Mouse (Mus musculus) cerebral cortex, adult 2 months (tissue): ENCODE measurements around the gene Sult2a1.

Experiments used
- WGBS: fragments of 180-500 bp; shearing (Covaris S2); methylation state at CpG from one replicate; pipeline ENCODE4 v1.1.7; 2018; 5-methylcytosine and 5-hydroxymethylcytosine counted together

Sult2a1 gene

DNA sequence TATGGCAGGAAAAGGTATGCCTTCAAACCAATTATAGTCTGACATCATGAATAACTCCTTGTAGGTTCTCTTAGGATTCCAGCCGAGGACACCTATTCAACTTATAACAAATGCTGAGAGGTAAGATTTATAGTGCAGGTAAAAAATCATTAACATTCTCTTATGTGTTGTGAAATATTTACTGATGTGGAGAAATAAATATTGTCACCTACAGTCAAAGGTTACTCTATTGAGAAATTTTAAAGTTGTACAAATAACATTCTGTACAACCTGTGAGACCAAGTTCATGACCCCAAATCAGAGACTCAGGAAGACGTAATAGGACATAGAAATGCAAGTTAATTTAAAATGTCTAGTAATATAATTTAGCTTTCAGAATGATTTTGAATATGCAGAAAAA is at the start of gene Sult2a1:
TSS of gene Sult2a1 (minus strand) at position 101 of the 400 bp plus-strand sequence.
- WGBS = 92% methylated on average over 1 of the region's 2 CpGs

DNA sequence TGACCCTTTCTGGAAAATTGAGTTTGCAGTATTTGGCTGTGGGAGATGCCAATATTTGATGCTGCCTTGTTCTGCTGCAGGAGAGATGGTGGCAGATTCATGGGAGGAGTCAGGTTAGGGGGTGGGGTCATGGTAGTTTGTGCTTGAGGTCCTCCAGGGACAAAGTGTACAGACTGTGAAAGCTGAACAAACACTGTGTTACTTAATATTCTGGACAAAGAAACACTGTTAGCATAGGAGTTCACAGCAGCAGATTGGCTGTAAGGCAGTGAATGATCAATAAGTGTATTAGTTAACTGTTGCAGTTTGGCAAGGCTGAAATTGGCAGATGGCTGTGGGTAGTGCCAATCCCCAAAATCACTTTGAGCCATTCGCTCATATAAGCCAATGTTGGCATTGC is 23.3 kb downstream of the Sult2a1 start:
- 83% methylated on average over 1 of the region's 1 CpGs for WGBS
